Mouse (Mus musculus) liver, adult 2 months (tissue): ENCODE results near the gene Slc2a12. TPM values are rescaled to one million over a fixed set of nuclear protein-coding genes. Genes with fewer than 3 reads are reported as not detected.

Experiments
- DNase-seq: peaks from one replicate; pipeline ENCODE4 v3.0.0-alpha.2; 2011; ENCODE audit warnings: low read depth, low spot score; ENCODE audit errors: extremely low read depth
- H3K27ac ChIP-seq: fragments of 200-500 bp; replicated peaks from 2 replicates; pipeline ENCODE4 v1.5.1; 2012; ENCODE audit warnings: low read depth, mild to moderate bottlenecking, control low read depth, inconsistent platforms, low read length; ENCODE audit not compliant: insufficient read depth
- H3K27me3 ChIP-seq: fragments of 200-500 bp; 2 replicates; pipeline ENCODE4 v1.6.1; 2012; ENCODE audit warnings: mild to moderate bottlenecking, moderate library complexity, low read length, inconsistent platforms; ENCODE audit not compliant: control insufficient read depth, insufficient read depth
- H3K36me3 ChIP-seq: fragments of 200-500 bp; 2 replicates; pipeline ENCODE4 v1.6.1; 2012; ENCODE audit warnings: low read length, inconsistent platforms; ENCODE audit not compliant: control insufficient read depth, insufficient read depth
- H3K4me1 ChIP-seq: fragments of 200-500 bp; 2 replicates; pipeline ENCODE4 v1.6.1; 2011; ENCODE audit warnings: low read length; ENCODE audit not compliant: control insufficient read depth, insufficient read depth
- H3K4me3 ChIP-seq: fragments of 200-500 bp; 2 replicates; pipeline ENCODE4 v1.5.1; 2011; ENCODE audit warnings: low read depth, mild to moderate bottlenecking, control low read depth, low read length, moderate library complexity; ENCODE audit not compliant: insufficient read depth
- H3K79me2 ChIP-seq: fragments of 200-500 bp; 2 replicates; pipeline ENCODE4 v1.6.1; 2012; ENCODE audit warnings: inconsistent platforms, mild to moderate bottlenecking, low read length, moderate library complexity; ENCODE audit not compliant: control insufficient read depth, insufficient read depth
- H3K9ac ChIP-seq: fragments of 200-500 bp; 2 replicates; pipeline ENCODE4 v1.6.1; 2012; ENCODE audit warnings: low read depth, mild to moderate bottlenecking, control low read depth, inconsistent platforms, low read length
- CTCF ChIP-seq: fragments of 200-500 bp; IDR thresholded peaks from 2 replicates; pipeline ENCODE4 v1.5.1; 2011; ENCODE audit warnings: low read depth, low read length, control low read depth
- POLR2A ChIP-seq: fragments of 200-500 bp; IDR thresholded peaks from 2 replicates; pipeline ENCODE4 v1.6.1; 2011; ENCODE audit warnings: low read length, control low read depth; ENCODE audit not compliant: insufficient read depth; ENCODE audit errors: extremely low read depth
- WGBS: fragments of 180-500 bp; shearing (Covaris S2); methylation state at CpG from one replicate; pipeline ENCODE4 v1.1.7; 2018; 5-methylcytosine and 5-hydroxymethylcytosine counted together
- polyA plus RNA-seq: library from polyadenylated mRNA; depleted of rRNA; stranded (reverse); fragments of >200 nt; gene quantifications from 2 replicates; pipeline ENCODE4 v1.2.3, GENCODE M21; 2012
- total RNA-seq: library from RNA; depleted of rRNA; stranded (reverse); fragments of >200 nt; gene quantifications from 2 replicates; pipeline ENCODE4 v1.2.3, GENCODE M21; 2014

The Slc2a12 gene
- total and polyA plus RNA-seq, 2 experiments = 0.13 to 0.46 TPM

DNA sequence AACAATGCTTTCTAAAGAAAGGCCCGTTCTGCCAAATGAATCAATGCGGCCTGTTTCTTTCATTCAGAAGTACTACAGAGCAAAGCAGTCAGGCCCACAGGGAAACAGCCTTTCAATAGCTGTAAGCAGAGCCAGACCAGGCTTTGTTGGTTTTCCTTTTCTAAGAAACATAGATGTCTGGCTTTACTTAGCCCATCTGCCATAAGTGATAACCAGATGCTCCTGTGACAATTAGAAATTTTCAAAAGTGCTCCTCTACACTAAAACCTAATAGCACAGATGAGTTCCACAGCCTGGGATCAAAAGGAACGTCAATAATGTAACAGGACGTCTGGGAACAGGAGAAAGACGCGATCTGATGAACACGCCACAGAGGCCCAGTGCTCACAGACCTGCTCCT lies 81.5 kb downstream of the Slc2a12 start:
- Histone ChIP-seq H3K79me2 (peaks cover 55% of the 10 kb centered on the region), H3K27ac (no peak overlapping the region), H3K4me3 (no peak overlapping the region), H3K27me3 (no peaks in the 10 kb centered on the region), H3K9ac (no peak overlapping the region), H3K36me3 (no peaks in the 10 kb centered on the region), H3K4me1 (peaks cover 9% of the 10 kb centered on the region)
- no peak for DNase-seq
- TF ChIP-seq CTCF (no peak), POLR2A (no peak)
- 83% methylated on average over 7 of the region's 7 CpGs for WGBS

DNA sequence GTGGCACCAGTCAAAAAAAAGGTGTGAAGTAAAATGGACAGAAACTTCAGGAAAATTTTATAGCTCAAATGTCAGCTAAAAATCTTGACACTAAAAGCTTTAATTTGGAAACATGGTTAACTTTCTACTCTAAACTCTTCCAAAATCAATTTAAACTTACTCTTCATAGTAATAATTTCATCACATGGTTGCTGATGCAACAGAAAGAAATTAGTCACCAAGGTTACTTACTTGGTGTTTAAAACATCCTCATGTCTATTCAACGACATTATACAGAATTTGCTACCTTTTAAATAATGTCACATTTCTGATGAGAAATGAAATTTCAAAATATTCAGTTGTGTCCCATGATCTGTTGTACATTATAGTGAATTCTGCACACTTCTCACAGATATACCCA lies 83.4 kb downstream of the Slc2a12 start:
- no peak for TF ChIP-seq POLR2A
- no peak for TF ChIP-seq CTCF
- WGBS = 47% methylated on average over 1 of the region's 1 CpGs
- peaks cover 12% of the 10 kb centered on the region for H3K4me1 ChIP-seq

DNA sequence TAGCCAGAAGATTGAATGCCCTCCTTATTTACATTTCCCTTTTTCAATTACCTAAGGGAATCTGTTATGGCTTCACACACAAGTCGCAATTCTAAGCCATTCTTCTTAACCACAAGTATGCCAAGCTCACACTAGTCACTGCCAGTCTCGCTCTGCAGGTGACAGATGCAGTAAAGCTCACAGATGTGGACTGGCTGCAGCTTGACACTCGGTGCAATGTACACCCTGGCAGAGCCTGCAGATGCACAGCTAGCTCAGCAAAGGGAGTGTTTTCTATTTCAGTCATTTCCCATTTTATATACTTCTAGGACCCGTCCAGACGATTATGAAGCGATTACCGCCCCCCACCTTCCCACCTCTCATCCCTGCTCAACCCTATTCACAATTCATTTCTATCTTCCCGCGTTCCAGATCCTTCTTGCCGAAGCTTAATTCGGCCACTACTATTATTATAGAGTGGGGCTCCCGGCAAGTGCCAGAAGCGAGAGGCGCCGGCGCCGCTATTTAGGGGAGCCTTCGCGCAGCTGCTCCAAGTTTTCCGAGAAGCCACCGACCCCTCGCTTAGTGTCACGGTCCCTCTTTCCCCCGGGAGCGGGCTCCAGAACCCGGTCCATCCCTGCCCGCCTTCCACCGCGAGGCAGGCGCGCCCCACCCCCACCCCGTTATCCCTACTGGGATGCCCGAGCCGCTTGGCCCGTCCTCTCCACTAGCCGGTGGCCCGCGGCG lies 85.6 kb downstream of the Slc2a12 start:
- TF ChIP-seq CTCF (no peak), POLR2A (no peak)
- peaks cover 33% of the 10 kb centered on the region for H3K79me2 ChIP-seq
- H3K4me1 ChIP-seq = peaks cover 10% of the 10 kb centered on the region
- H3K27me3 ChIP-seq = no peaks in the 10 kb centered on the region
- no peak for DNase-seq
- H3K4me3 ChIP-seq = peak overlapping the region; percentile 84
- H3K27ac ChIP-seq = no peak overlapping the region; the same call in 1 of the 2 replicates
- WGBS = 2% methylated on average over 39 of the region's 39 CpGs
- no peaks in the 10 kb centered on the region for H3K36me3 ChIP-seq
- H3K9ac ChIP-seq = peak overlapping the region; percentile 80

More for the DNA sequence above, 83.4 kb downstream of the Slc2a12 start:
- no peaks in the 10 kb centered on the region for H3K27me3 ChIP-seq
- H3K4me3 ChIP-seq = no peak overlapping the region
- no peak overlapping the region for H3K9ac ChIP-seq
- no peaks in the 10 kb centered on the region for H3K36me3 ChIP-seq
- DNase-seq = no peak
- no peak overlapping the region for H3K27ac ChIP-seq
- peaks cover 47% of the 10 kb centered on the region for H3K79me2 ChIP-seq

DNA sequence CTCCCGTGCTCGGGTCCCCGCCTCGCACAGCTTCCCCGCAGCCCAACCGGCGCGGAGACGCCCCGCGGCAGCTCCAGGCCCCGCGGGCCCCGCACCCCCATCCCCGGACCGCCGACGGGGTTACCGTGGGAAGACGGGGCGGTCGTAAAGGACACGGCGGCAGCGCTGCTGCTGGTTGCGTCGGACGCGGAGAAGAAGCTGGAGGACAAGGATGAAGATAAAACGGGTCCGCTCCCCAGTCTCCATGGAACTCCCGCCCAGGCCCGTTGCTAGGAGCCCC lies 86.1 kb downstream of the Slc2a12 start:
- Histone ChIP-seq H3K4me3 (peak overlapping the region; percentile 84), H3K9ac (peak overlapping the region; percentile 80), H3K36me3 (no peaks in the 10 kb centered on the region), H3K79me2 (peaks cover 33% of the 10 kb centered on the region), H3K4me1 (peaks cover 10% of the 10 kb centered on the region), H3K27me3 (no peaks in the 10 kb centered on the region), H3K27ac (peak overlapping the region; percentile 74; the same call in 1 of the 2 replicates)
- TF ChIP-seq POLR2A (no peak), CTCF (no peak)
- 2% methylated on average over 33 of the region's 33 CpGs for WGBS
- no peak for DNase-seq

DNA sequence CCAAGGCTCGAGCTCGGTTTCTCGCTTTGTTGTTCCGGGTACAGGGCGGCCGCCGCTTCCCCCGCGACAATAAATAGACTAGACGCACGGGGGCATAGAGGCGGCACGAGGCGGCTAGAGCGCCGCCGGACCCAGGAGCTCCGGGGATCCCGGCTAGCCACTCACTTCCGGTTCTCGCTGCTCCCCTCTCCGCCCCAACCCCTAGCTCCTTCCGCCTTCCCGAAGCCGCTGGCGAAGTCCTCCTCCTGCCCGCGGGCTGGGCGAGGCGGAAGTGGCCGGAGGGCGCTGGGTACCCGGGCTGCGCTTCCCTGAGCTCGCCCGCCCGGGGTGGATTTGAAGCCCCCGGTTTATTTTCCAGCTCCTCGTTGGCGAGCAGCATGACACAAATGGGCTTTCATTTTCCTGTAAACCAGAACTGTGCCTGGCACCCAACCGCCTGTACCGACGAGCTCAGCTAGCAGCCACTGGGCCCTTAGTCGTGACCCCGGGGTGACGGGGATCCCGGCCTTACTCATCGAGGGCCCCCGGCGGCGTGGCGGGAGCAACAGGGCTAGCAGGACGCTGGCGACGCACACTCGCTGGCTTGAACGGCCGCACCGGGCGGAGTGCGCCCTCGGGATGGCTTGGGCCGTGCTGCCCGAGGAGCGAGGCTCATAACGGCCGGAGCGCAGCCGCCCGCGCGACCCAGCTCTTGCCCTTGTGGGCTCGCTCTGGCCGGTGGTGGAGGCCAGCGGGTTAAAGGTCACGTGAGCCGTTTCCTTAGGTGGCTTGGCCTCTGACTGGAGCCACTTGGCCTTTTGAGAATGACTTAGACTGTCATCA lies 86.7 kb downstream of the Slc2a12 start, which contains the start of gene Tbpl1:
Gene Tbpl1 (minus strand): TSS at position 667 of the 822 bp plus-strand sequence.
- H3K4me1 ChIP-seq = peaks cover 10% of the 10 kb centered on the region
- H3K27ac ChIP-seq = peak within 1 kb of the TSS; percentile 96
- TF ChIP-seq CTCF = no peak
- TF ChIP-seq POLR2A = peak; percentile 82
- H3K79me2 ChIP-seq = peaks cover 30% of the 10 kb centered on the region
- no peaks in the 10 kb centered on the region for H3K27me3 ChIP-seq
- H3K4me3 ChIP-seq = peak within 1 kb of the TSS; percentile 91
- no peaks in the 10 kb centered on the region for H3K36me3 ChIP-seq
- DNase-seq = peak; percentile 92
- peak within 1 kb of the TSS; percentile 98 for H3K9ac ChIP-seq
- WGBS = under 1% methylated on average over 77 of the region's 77 CpGs
